Mouse (Mus musculus): ENCODE results near the gene Map1lc3a. TPM values are rescaled to one million over a fixed set of nuclear protein-coding genes. Genes with fewer than 3 reads are reported as not detected.

Gene Map1lc3a
- polyA plus RNA-seq, 1 experiment from 2014 or later, result 772 TPM

- peaks cover 11% of the 10 kb centered on the region for H3K4me1 ChIP-seq (ENCODE audit: control insufficient read depth, insufficient read depth, low read depth, low read length)
- ATAC-seq, result no peak
- H3K27ac ChIP-seq (ENCODE audit: low read depth, low read length), result no peak overlapping the region
- H3K27me3 ChIP-seq (replicated peaks; ENCODE audit: control insufficient read depth, insufficient read depth, low read length), result no peaks in the 10 kb centered on the region
- no peak overlapping the region for H3K9ac ChIP-seq (ENCODE audit: low read depth, low read length)
- no peak overlapping the region for H3K4me2 ChIP-seq (ENCODE audit: low read length)
- H3K9me3 ChIP-seq (ENCODE audit: control insufficient read depth, low read length), result no peaks in the 10 kb centered on the region
- H3K36me3 ChIP-seq (ENCODE audit: control insufficient read depth, insufficient read depth, low read length), result peaks cover 1% of the 10 kb centered on the region; the same call in 1 of the 2 replicates
- 92% methylated on average over 4 of the region's 4 CpGs for WGBS
- no peak overlapping the region for H3K4me3 ChIP-seq (ENCODE audit: low read length)
These were observed 3.1 kb downstream of the Map1lc3a start for GRCm38 (mm10) chr2:155279163-155279562.

GRCm38 (mm10) chr2:155280116-155280515 lies 4.0 kb downstream of the Map1lc3a start:
- Histone ChIP-seq H3K27me3 (replicated peaks; ENCODE audit: control insufficient read depth, insufficient read depth, low read length) (no peaks in the 10 kb centered on the region), H3K4me3 (ENCODE audit: low read length) (no peak overlapping the region), H3K27ac (ENCODE audit: low read depth, low read length) (no peak overlapping the region), H3K36me3 (ENCODE audit: control insufficient read depth, insufficient read depth, low read length) (peaks cover 6% of the 10 kb centered on the region), H3K4me2 (ENCODE audit: low read length) (no peak overlapping the region), H3K9me3 (ENCODE audit: control insufficient read depth, low read length) (no peaks in the 10 kb centered on the region), H3K4me1 (ENCODE audit: control insufficient read depth, insufficient read depth, low read depth, low read length) (peaks cover 11% of the 10 kb centered on the region), H3K9ac (ENCODE audit: low read depth, low read length) (no peak overlapping the region)
- whole genome bisulfite sequencing, result 77% methylated on average over 2 of the region's 2 CpGs
- no peak for ATAC-seq

- H3K36me3 ChIP-seq (ENCODE audit: control insufficient read depth, insufficient read depth, low read length), result peaks cover 6% of the 10 kb centered on the region; the same call in 1 of the 2 replicates
- H3K9me3 ChIP-seq (ENCODE audit: control insufficient read depth, low read length), result no peaks in the 10 kb centered on the region
- WGBS, result 89% methylated on average over 4 of the region's 4 CpGs
- no peak overlapping the region for H3K4me2 ChIP-seq (ENCODE audit: low read length)
- H3K4me3 ChIP-seq (ENCODE audit: low read length), result no peak overlapping the region
- no peak overlapping the region for H3K27ac ChIP-seq (ENCODE audit: low read depth, low read length)
- H3K9ac ChIP-seq (ENCODE audit: low read depth, low read length), result no peak overlapping the region
- no peak for ATAC-seq
- no peaks in the 10 kb centered on the region for H3K27me3 ChIP-seq (replicated peaks; ENCODE audit: control insufficient read depth, insufficient read depth, low read length)
- no peaks in the 10 kb centered on the region for H3K4me1 ChIP-seq (ENCODE audit: control insufficient read depth, insufficient read depth, low read depth, low read length)
These were observed 7.7 kb downstream of the Map1lc3a start for GRCm38 (mm10) chr2:155283793-155284192.

GRCm38 (mm10) chr2:155284647-155285046 lies 8.6 kb downstream of the Map1lc3a start:
- Histone ChIP-seq H3K27me3 (replicated peaks; ENCODE audit: control insufficient read depth, insufficient read depth, low read length) (no peaks in the 10 kb centered on the region), H3K27ac (ENCODE audit: low read depth, low read length) (no peak overlapping the region), H3K4me3 (ENCODE audit: low read length) (no peak overlapping the region), H3K9me3 (ENCODE audit: control insufficient read depth, low read length) (no peaks in the 10 kb centered on the region), H3K9ac (ENCODE audit: low read depth, low read length) (no peak overlapping the region), H3K36me3 (ENCODE audit: control insufficient read depth, insufficient read depth, low read length) (peaks cover 7% of the 10 kb centered on the region), H3K4me1 (ENCODE audit: control insufficient read depth, insufficient read depth, low read depth, low read length) (no peaks in the 10 kb centered on the region), H3K4me2 (ENCODE audit: low read length) (no peak overlapping the region)
- 87% methylated on average over 7 of the region's 7 CpGs for WGBS
- no peak for ATAC-seq

GRCm38 (mm10) chr2:155285744-155286143 lies 9.6 kb downstream of the Map1lc3a start:
- H3K4me1 ChIP-seq (ENCODE audit: control insufficient read depth, insufficient read depth, low read depth, low read length), result no peaks in the 10 kb centered on the region
- no peak overlapping the region for H3K9ac ChIP-seq (ENCODE audit: low read depth, low read length)
- WGBS, result 81% methylated on average over 6 of the region's 6 CpGs
- no peaks in the 10 kb centered on the region for H3K9me3 ChIP-seq (ENCODE audit: control insufficient read depth, low read length)
- H3K36me3 ChIP-seq (ENCODE audit: control insufficient read depth, insufficient read depth, low read length), result peaks cover 10% of the 10 kb centered on the region
- H3K27me3 ChIP-seq (replicated peaks; ENCODE audit: control insufficient read depth, insufficient read depth, low read length), result no peaks in the 10 kb centered on the region
- no peak overlapping the region for H3K4me3 ChIP-seq (ENCODE audit: low read length)
- H3K27ac ChIP-seq (ENCODE audit: low read depth, low read length), result no peak overlapping the region
- ATAC-seq, result no peak
- no peak overlapping the region for H3K4me2 ChIP-seq (ENCODE audit: low read length)

GRCm38 (mm10) chr2:155287456-155288250 lies 11.6 kb downstream of the Map1lc3a start:
- ATAC-seq, result no peak
- Histone ChIP-seq H3K27me3 (replicated peaks; ENCODE audit: control insufficient read depth, insufficient read depth, low read length) (no peaks in the 10 kb centered on the region), H3K27ac (ENCODE audit: low read depth, low read length) (no peak overlapping the region), H3K36me3 (ENCODE audit: control insufficient read depth, insufficient read depth, low read length) (peaks cover 20% of the 10 kb centered on the region), H3K9me3 (ENCODE audit: control insufficient read depth, low read length) (no peaks in the 10 kb centered on the region), H3K4me3 (ENCODE audit: low read length) (no peak overlapping the region), H3K4me2 (ENCODE audit: low read length) (no peak overlapping the region), H3K9ac (ENCODE audit: low read depth, low read length) (no peak overlapping the region), H3K4me1 (ENCODE audit: control insufficient read depth, insufficient read depth, low read depth, low read length) (no peaks in the 10 kb centered on the region)
- 86% methylated on average over 4 of the region's 4 CpGs for WGBS

GRCm38 (mm10) chr2:155290066-155290465 lies 14.0 kb downstream of the Map1lc3a start:
- no peak overlapping the region for H3K4me3 ChIP-seq (ENCODE audit: low read length)
- no peak for ATAC-seq
- H3K4me1 ChIP-seq (ENCODE audit: control insufficient read depth, insufficient read depth, low read depth, low read length), result no peaks in the 10 kb centered on the region
- no peak overlapping the region for H3K4me2 ChIP-seq (ENCODE audit: low read length)
- no peaks in the 10 kb centered on the region for H3K27me3 ChIP-seq (replicated peaks; ENCODE audit: control insufficient read depth, insufficient read depth, low read length)
- WGBS, result 92% methylated on average over 8 of the region's 8 CpGs
- peaks cover 20% of the 10 kb centered on the region for H3K36me3 ChIP-seq (ENCODE audit: control insufficient read depth, insufficient read depth, low read length)
- H3K27ac ChIP-seq (ENCODE audit: low read depth, low read length), result no peak overlapping the region
- H3K9ac ChIP-seq (ENCODE audit: low read depth, low read length), result no peak overlapping the region
- no peaks in the 10 kb centered on the region for H3K9me3 ChIP-seq (ENCODE audit: control insufficient read depth, low read length)

- peaks cover 42% of the 10 kb centered on the region for H3K36me3 ChIP-seq (ENCODE audit: control insufficient read depth, insufficient read depth, low read length)
- no peak for ATAC-seq
- no peak overlapping the region for H3K27ac ChIP-seq (ENCODE audit: low read depth, low read length)
- no peaks in the 10 kb centered on the region for H3K4me1 ChIP-seq (ENCODE audit: control insufficient read depth, insufficient read depth, low read depth, low read length)
- 90% methylated on average over 2 of the region's 2 CpGs for WGBS
- H3K9me3 ChIP-seq (ENCODE audit: control insufficient read depth, low read length), result no peaks in the 10 kb centered on the region
- H3K9ac ChIP-seq (ENCODE audit: low read depth, low read length), result no peak overlapping the region
- no peak overlapping the region for H3K4me2 ChIP-seq (ENCODE audit: low read length)
- H3K4me3 ChIP-seq (ENCODE audit: low read length), result no peak overlapping the region
- no peaks in the 10 kb centered on the region for H3K27me3 ChIP-seq (replicated peaks; ENCODE audit: control insufficient read depth, insufficient read depth, low read length)
These were observed 17.3 kb downstream of the Map1lc3a start for GRCm38 (mm10) chr2:155293382-155293781.

- Histone ChIP-seq H3K4me2 (ENCODE audit: low read length) (no peak overlapping the region), H3K9me3 (ENCODE audit: control insufficient read depth, low read length) (no peaks in the 10 kb centered on the region), H3K27me3 (replicated peaks; ENCODE audit: control insufficient read depth, insufficient read depth, low read length) (no peaks in the 10 kb centered on the region), H3K9ac (ENCODE audit: low read depth, low read length) (no peak overlapping the region), H3K4me1 (ENCODE audit: control insufficient read depth, insufficient read depth, low read depth, low read length) (no peaks in the 10 kb centered on the region), H3K4me3 (ENCODE audit: low read length) (no peak overlapping the region), H3K27ac (ENCODE audit: low read depth, low read length) (no peak overlapping the region), H3K36me3 (ENCODE audit: control insufficient read depth, insufficient read depth, low read length) (peaks cover 43% of the 10 kb centered on the region)
- ATAC-seq, result no peak
- 93% methylated on average over 4 of the region's 4 CpGs for WGBS
These were observed 17.8 kb downstream of the Map1lc3a start for GRCm38 (mm10) chr2:155293946-155294345.
